Mouse (Mus musculus) c-Kit-positive CD71-positive TER-119-positive erythroid progenitor cells, embryonic 14.5 days (primary cell): ENCODE measurements around the gene Erbb2.

Experiments
- DNase-seq: peaks from one replicate; pipeline ENCODE4 v3.0.0-alpha.2; 2013; ENCODE audit warnings: low spot score

Gene Erbb2

DNA sequence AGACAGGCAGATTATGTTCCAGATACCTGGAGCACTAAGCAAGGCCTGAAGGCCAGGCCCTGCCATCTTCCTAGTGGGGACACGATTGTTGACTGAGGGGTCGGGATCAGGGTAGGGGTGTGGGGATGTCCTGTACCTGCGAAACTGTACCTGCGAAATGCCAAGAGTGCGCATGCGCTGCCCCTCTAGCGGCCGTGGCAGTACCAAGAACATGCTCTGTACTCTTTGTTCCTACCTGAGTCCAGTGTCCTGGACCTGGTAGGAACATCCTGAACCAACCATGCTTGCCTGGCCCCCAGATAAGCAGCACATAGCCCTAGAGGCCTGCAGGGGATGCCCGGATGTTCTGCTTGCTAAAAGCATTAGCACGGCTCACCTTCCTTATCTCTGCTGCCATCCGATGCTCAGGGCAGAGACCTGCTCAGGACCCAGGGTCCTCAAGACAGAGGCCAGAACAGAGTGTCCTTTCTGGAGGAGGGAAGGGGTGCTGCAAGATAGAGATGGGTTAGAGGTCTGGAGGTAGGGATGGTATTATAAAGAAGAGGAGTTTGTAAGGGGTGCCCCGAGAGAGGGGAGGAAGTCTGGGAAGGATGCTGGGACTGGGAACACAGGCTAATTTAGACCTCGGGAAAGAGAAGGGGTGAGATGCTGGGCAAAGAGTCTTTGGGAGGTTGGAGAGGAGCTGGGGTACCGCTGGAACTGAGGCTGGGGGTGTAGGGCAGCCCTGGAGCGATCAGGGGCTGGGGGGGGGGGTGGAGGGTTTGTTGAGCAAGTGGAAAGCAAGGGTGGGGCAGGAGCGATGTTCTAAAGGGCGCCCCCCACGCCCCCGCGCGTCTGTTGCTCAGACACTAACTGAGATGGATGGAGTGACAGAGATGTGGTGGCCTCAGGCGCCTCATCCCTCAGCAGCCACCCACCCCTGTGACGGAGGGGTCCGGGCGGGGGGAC is 26.4 kb upstream of the Erbb2 start, which contains the start of gene Pnmt:
Gene Pnmt, plus strand, starts transcription at position 813 of the 948 bp plus-strand sequence.
- no peak for DNase-seq

DNA sequence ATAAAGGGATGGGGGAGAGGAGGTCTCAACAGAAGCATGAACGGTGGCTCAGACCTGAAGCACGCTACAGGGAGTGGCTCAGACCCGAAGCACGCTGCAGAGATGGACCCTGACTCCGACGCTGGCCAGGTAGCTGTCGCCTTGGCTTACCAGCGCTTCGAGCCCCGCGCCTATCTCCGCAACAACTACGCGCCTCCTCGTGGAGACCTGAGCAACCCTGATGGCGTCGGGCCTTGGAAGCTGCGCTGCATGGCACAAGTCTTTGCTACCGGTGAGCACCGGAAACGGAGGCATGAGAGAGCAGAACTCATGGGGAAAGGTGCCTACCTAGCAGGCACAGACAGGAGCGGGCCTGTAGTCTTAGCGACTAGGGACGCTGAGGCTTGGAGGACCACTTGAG is 25.7 kb upstream of the Erbb2 start:
- no peak for DNase-seq

DNA sequence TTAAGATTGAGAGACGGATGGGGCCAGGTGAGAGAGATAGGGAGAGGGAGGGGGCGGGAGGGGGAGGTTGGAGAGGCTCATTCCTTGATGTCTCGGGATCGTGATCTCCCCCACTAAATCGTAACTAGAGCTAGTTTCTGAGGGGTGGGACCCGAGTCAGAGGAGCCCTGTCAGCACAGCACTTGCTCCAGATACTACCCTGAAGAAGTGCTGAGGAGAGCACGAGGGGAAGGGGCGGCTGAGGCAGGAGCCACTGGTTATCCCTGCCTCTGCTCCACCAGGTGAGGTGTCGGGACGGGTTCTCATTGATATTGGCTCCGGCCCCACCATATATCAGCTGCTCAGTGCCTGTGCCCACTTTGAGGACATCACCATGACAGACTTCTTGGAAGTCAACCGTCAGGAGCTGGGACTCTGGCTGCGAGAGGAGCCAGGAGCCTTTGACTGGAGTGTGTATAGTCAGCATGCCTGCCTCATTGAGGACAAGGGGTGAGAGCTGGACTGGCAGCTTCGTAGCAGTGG is 25.2 kb upstream of the Erbb2 start:
- no peak for DNase-seq

DNA sequence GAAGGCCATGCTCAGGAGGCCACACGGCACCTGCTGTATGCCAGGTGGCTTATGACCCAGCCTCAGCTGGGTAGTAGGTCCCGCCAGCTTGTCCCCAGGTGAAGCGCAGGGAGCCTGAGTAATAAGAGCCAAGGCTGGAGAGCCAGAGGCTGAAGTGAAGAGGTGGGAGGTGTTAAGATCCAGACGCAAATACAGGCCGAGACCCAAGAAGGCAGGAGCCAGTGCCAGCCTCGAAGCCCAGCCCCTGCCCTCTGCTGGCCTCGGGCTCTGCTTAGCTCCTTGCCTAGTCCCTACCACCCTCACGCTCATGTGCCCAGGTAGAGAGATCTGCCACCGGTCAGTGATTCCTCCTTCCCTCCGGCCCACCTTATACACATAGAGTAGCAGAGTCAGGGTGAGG is 24.0 kb upstream of the Erbb2 start:
- DNase-seq: no peak

DNA sequence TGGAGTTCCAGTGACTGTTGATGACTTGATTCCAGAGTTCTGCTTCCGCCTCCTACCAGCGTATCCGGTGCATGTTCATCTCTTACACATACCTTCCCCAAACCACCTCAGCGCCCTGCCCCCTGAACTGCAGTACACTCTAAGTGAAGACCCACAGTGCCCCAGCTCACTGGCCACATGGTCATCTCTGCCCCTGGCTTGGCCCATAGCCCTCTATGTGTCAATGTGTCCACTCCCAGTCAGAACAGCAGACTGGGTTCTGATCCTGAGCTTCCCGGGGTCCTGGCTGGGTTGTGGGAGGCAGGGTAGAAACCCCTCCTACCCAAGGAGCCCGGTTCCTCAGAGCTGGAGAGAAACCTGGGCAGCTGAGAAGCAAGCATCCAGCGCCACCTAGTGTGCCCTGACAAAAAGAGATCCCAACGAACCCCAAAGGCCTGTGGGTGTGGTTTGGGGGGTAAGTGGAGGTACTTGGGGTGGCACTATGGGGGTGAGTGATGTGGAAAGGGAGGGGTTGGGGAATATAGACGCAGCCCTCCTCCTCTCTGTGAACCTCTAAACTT is 23.0 kb upstream of the Erbb2 start:
- DNase-seq: no peak

DNA sequence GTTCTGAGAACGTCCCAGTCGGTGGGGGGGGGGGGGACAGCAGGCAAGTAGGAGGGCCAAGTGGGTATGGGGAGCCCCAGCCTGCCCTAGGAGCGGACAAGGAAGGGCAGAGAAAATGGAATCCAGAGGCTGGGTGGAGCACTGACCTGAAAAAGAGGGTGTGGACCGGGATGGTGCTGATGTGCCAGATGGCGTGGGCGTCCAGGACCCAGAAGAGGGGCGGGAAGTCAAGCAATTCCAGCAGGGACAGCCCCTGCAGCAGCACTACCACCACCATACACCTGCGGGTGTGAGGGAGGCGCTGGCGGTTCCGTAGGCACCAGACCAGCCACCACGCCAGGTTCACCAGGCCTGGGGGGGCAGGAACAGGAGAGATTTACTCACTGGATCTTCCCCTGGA is 22.1 kb upstream of the Erbb2 start:
- DNase-seq: no peak

DNA sequence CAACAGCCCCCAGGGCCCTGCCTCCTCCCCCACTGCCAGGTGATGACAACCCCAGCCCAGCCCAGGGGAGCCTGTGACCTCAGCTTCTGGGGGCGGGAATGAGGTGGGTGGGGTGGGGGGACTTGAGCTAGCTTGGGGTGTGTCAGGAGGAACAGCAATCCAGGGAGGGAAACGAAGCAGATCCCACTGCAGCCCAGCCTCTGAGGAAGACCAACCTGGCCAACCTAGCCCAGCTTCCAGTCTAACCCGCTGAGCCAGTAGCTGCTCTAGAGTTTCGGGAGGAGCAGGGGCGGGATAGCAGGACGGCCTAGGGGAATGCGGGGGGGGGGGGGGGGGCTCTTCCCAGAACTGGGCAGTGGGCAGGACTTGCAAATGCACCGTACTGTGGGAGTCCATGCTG is 20.2 kb upstream of the Erbb2 start:
- no peak for DNase-seq

DNA sequence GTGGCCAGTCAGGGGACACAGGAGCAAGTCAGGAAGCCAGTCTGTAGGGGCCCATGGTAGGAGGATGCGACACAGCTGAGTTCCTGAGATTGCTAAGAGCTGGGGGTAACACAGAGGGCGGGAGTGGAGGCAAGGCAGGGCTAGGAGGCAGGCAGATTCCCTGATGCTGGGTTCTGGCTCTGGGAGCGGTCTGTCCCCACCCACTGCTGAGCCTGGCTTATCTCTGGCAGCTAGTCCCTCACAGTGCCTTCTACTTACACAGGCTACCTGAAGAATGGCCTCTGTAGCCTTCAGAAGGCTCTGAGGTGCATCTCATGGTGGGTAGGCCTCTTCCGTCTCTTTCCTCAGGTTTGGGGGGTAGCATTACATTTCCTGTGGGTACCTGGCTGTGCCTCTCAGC is 19.6 kb upstream of the Erbb2 start:
- DNase-seq: peak; percentile 76

DNA sequence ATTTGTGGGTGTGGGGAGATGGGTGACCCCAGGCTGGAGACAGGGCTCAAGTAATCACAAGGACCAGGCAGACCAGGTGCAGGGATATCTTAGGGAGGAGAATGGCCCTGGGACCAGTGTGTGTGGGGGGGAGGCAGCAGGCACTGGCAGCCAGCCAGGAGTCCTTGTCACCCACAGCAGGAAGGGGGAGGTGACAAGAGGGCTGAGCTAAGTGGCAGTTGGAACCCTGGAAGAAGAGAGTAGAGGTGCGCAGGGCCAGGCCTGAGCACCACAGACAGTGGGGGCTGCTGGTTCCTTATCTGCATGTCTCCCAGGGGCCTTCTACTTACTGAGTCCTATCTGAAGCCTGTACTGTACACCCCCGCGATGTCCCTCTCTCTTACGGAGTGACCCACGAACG is 19.0 kb upstream of the Erbb2 start:
- DNase-seq: peak; percentile 66

DNA sequence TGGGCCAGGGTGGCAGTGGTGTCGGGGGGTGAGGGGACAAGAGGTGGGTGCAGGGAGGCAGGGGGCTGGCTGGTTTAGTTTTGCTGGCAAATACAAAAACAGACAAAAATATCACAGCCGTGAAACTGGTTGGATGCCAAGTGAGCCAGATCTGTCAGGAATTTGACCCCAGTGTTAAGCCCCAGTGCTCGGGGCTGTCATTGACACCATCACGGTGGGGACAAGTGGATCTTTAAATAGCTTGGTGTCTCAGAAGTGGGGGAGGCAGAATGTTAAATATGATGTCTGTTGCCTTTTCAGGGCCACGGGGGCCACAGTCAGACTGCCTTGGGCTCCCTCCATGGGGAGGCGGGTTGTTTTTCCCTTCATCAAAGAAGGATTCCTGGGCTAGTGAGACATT is 18.0 kb upstream of the Erbb2 start:
- DNase-seq: no peak

DNA sequence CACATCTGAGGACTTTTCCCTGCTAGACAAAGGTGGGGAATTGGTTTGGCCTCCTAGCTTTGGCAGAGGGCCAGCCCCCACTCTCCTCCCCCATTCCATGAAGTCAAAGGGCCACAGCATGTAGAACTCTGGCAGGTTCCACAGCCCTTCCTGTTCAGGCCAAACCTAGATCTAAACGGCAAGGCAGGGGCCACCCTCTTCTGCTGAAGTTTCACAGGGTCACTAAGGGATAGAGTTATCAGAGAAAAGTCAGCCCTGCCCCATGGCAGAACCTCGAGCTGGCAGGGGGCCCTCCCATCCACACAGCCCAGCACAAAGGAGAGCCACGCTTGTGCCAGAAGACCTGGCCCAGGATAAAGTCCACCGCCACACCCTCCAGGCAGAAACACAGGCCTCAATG is 17.2 kb upstream of the Erbb2 start:
- DNase-seq: no peak

DNA sequence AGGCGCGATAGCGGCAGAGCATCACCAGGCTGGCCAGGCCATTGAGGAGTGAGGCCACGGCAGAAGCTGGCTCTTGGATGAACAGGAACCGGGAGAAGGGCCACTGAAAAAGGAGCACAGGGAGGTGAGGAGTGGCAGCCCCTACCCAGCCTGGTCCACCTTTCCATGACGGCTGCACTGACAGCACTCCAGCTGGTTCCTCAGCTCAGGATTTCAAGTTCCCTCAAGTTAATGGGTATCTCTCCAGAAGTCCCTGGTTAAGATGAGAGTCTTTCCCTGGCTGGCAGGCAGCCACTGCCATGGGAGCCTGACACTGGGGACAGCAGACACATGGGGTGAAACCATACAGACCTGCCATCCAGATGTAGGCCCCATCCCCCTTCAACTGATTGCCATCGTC is 14.3 kb upstream of the Erbb2 start:
- DNase-seq: no peak

DNA sequence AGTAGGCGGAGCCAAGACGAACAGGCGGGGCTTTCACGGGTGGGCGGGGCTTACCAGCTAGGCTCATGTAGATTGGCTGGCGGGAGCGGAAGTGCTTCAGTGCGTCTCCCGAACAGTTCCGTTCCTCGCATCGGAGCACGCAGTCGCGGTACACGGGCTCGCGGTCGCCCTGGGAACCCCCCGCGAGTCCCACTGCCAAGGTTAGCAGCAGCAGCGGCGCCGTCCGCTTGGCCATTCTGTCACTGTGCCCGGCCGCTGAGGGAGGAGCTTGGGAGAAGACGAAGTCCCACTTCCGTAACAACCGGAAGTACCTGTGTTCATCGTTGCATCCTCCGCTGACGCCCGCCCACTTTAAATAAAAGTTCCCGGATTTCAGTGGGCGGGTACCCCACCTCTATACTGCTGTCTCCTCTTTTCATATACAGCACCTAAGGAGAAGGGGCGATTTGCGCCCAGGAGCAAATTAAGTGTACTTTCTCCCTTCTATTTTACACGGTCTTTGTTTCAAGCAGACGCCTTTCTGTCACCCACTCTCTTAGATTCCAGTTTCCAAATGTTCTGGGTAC is 12.0 kb upstream of the Erbb2 start, which contains the start of gene Pgap3:
Gene Pgap3, minus strand, starts transcription at position 330 of the 566 bp plus-strand sequence.
- DNase-seq: peak; percentile 89

DNA sequence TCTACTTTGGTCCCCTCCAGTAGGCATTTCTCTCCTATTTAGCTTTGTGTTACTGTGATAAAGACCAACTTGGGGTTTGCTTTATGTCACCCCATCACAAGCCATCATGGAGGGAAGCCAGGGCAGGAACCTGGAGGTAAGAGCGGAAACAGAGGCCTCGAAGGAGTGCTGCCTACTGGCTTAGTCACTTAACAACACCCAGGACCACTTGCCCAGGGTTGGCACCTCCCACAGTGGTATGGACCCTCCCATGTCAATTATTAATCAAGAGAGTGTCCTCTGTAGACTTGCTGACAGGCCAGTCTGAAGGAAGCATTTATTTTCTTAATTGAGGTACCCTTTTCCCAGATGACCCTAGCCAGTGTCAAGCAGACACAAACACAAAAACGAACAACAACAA is 11.5 kb upstream of the Erbb2 start:
- DNase-seq: no peak

DNA sequence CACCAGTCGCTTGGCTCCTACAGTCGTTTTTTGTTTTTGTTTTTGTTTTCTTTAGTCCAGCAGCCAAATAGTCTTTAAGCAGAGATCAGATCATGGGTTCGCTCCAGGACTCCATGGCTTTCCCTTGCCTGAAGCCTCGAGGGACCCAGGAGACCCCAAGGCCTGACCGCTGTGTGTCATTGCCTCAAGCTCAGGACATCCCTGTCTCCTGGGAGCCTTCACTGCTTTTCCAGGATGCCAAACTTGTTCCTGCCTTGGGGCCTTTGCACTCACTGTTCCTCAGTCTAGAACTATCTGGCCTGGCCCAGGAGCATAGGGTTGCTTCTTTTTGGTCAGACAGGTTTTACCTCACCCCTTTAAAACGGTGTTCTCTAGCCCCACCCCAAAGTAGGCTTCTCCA is 5.6 kb upstream of the Erbb2 start:
- DNase-seq: no peak

DNA sequence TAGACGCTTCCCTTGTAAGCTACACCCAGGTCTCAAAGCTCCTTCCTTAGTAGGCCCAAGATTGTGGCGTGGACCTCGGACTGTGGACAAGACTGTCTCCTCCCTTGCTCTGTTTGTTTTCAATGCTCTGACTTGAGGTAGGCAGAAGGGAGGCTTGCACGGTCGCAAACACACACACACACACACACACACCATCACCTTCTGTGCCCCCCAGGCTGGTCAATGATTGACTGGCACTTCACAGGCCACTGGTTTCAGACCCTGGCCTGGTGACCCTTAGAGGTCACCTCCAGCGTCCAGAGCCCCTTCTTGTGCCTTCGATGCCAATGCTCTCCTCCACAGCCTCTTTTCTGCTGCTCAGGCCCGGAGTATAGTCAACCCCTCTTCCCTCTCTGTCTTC is 3.4 kb upstream of the Erbb2 start:
- no peak for DNase-seq

DNA sequence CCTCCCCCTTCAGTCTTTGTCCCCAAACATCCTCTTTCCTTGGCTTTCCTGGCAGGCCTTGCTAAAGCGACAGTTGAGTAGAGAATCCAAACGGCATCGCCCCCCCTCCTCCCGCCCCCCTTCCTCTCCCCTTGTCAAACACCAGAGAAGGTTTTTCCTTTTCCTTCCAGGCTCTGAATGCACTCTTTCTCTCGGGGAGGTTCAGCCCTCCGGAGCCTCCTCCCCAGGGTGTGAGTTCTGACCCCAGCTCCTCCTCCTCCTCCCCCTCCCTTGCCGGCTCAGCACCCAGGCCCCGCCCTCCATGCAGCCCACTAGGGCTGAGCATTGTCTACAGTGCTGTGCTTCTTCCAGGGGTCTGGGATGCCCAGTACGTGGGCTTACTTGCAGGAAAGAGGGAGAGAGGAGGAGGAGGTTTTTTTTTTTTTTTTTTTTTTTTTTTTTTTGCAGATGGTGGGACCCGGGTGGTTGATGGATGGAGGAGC is 2.9 kb upstream of the Erbb2 start:
- no peak for DNase-seq

DNA sequence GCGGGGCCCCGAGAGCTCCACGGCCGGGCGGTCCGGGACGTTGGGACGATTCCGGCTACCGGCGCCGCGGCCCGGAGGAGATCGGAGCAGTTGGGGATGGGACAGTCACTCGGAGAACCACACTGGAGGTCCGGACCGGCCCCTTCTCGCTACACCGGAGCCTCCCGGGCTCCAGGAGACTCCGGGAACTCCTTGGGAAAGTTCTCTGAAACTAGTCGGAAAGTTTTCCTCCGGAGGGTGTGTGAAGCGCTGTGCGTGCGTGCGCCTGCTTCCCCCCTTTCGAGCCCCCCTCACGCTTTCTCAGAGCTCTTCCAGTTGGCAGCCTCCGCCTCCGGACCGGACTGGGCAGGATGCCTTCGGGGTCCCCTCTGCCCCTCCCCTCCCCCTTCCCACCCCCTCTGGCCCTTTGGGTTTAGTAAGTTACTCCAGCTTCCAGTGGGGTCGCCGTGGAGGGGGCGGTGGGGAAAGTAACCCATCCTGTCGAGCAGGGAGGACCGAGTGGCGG is 579 bp downstream of the Erbb2 start:
- no peak for DNase-seq

DNA sequence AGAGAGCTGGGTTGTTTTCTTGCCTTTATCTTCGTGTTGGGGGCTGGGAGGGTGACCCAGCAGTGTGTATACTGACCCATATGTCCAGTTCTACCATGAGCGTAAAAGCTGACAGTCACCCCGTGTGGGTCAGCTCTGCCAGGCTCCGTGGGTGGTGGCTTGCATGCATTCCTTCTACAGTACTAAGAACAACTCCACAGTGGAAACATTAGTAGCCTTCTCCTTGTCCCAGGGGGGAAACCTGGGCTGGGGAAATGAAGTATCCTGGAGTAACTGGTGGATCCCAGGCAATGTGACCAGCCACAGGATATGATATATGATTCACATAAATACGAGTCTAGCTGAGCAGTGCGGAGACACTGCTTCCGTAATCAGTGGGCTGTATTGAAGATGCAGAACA is 1.5 kb downstream of the Erbb2 start:
- no peak for DNase-seq

DNA sequence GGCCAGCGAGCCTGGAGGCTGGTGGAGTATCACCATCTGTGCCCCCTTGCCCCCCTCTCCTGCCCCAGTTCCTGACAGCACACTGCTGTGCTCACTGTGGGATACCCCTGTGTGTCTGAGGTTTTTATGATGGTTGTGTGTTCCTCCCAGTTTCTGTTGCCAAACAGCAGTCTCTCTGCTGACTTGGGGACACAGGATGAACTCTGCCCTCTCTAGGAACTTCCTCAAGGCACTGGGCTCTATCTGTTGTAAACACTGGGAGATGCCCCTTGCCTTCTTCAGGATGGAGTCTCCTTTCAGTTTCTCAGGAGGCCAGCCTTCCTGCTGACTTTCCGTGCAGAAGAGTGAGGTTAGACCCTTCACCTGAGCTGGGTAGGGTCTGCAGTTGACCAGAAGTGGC is 1.9 kb downstream of the Erbb2 start:
- DNase-seq: no peak

DNA sequence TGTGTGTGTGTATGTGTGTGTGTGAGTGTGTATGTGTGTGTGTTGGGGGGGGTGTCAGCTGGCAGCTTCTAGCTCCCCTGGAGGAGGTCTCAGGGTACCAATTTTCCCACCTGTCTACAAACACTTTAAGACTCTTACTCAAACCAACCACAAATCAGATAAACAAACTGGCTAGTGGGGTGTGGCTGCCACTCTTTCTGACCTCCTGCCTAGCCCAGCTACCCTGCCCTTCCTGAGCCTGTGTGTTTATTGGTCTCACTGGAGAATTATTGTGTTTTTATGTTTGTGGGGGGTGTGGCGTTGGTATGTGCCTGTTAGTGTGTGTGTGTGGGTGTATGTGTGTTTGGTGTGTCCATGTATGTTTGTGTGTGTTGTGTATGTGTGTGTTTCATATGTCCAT is 4.8 kb downstream of the Erbb2 start:
- no peak for DNase-seq

DNA sequence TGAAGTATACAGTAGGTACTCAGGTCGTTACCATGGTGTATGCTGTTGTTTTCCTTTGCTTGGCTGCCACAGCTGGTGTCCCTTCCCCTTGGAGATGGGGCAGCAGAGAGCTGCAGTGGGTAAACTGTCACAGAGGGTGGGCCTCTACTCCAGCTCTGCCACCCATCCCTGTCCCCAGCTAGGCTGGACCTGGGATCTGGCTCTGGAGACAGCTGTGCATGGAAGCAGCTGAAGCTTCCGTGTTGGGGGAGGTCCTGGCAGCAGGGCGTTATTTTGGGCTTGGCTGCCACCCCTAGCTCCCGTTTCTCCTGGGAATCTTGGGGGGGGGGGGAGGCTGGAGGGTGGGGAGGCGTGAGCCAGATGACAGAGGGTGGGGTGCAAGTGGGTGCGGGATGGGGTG is 6.0 kb downstream of the Erbb2 start:
- no peak for DNase-seq
